Mouse (Mus musculus) lung, postnatal 14 days (tissue): ENCODE data around the gene Fto.

Experiments
- DNase-seq: peaks from one replicate; pipeline ENCODE4 v3.0.0; 2021

The Fto gene

DNA sequence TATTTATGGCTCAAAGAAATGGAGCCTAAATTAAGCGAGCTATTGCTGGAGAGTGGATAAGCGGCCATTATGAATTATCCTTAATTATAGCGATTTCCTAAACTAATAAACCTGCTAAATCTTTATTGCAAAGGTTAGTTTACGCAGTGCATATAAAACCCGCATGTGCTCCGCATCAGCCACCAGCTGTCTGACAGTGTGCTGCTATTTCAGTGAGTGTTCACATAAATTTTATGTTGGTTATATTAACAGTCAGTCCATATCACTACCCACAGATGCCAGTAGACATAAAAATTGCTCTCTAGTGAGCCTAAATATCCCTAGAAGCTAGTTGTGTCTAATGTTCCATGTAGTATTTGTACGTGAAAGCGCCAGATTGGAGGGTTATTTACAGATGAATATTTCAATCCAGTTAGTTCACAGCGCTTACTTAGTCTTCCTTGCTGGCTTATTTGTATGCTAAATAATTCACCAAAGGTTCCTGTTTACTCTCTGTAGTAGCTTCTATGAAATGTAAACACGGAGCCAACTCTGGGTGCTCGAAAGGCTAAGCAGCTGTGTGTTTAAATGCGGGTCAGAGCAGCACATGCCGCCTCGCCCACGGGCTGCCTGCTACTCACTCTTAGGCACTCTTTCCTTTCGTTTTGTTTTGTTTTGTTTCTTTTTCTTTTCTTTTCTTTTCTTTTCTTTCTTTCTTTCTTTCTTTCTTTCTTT lies 317.2 kb downstream of the Fto start:
- no peak for DNase-seq

DNA sequence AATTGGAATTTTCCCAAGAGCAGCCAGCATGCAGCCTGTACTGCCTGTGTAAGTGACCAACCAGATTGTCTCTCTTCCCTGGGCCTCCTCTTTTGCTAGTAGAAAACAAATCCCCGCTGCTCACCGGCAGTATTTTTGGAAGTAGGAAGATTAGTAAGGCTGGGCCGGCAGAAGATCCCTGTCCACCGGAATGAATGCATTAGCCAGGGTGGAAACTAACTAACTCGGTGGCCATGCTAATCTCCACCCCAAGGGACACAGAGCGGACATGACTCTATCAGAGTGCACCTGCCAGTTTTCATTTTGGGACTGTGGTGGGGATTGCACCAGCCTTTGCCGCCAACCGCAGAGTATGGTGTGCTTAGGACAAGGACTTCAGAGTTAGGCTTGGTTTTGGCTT lies 319.1 kb downstream of the Fto start:
- DNase-seq, result no peak

GRCm38 (mm10) chr8:91635406-91635805 lies 322.1 kb downstream of the Fto start:
- DNase-seq, result no peak

GRCm38 (mm10) chr8:91636887-91637286 lies 323.6 kb downstream of the Fto start:
- no peak for DNase-seq

DNA sequence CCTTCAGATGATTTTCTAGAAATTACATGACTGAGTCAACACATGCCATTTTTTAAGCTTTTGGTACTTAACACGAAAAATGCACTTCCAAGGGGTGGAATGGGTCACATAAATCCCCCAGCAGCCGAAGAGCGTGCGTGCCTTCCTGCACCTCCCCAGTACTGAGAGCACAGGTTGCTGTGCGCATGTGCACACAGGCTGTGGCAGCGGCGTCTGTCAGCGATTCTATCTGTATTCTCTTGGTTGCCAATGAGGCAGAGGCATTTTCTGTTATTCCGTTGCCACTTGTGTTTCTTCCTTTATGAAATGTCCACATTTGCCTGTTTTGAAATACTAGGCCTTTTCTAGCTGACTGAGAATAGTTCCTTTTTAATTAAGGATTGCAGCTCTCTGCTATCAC lies 324.4 kb downstream of the Fto start:
- DNase-seq, result no peak

- DNase-seq, result no peak
Observed at GRCm38 (mm10) chr8:91638256-91638655, 324.9 kb downstream of the Fto start.

DNA sequence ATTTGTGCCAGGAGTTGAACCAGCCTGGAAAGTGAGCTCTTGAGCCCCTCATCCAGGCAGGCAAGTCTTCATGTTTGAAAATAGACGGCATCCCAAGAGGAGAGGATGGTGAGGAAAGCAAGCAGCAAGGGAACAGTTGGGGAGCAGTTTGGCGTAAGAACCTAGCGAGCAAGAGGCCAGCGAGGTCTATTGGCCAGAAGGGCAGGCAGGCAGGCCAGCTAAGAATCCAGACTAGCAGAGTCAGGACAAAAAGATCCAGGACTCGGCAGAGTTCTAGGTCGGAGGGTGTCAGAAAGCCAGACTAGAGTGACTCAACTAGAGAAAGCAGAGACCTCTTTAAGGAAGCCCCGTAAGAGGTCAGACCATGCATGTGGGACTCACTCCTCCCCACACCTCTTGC lies 327.1 kb downstream of the Fto start:
- no peak for DNase-seq

- no peak for DNase-seq
Observed at GRCm38 (mm10) chr8:91645484-91645883, 332.2 kb downstream of the Fto start.

DNA sequence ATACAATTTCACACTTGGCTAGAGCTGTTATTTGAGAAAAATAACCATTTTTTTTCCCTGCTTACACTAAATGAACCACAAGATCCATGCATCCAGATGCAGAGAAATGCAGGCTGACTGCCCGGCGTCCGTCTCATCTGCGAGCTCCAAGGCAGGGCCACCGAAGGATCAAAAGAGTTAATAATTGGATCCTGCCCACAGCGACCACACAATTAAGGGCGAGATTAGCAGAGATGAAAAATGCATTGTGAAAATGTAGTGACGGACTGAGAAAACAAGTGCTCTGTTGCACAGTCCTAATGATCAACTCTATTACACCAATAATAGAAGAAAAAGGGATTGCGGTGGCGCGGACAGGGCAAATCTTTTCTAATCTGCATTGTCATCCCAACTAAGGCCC lies 334.6 kb downstream of the Fto start:
- no peak for DNase-seq

GRCm38 (mm10) chr8:91648776-91649175 lies 335.5 kb downstream of the Fto start:
- DNase-seq, result no peak

- no peak for DNase-seq
Observed at GRCm38 (mm10) chr8:91653561-91653960, 340.2 kb downstream of the Fto start.

- DNase-seq, result no peak
Observed at GRCm38 (mm10) chr8:91657381-91657780, 344.1 kb downstream of the Fto start.

DNA sequence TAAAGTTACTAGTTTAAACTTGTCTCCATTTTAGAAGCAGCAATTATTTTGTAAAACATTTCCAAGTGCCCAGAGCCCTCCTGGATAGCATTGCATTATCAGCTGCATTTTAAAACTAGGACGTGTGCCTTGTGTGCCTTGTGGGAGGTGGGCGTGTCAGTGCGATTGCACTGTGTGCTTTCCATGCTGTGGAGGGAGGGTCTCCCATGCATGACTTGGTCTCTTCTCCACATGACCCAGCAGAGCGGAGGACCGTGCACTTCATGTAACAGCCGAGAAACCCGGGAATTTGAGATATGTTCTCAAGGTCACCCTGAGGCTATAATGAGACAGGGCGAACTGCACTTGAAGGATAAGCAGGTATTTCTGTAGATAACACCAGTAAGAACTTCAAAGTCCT lies 347.6 kb downstream of the Fto start:
- no peak for DNase-seq

DNA sequence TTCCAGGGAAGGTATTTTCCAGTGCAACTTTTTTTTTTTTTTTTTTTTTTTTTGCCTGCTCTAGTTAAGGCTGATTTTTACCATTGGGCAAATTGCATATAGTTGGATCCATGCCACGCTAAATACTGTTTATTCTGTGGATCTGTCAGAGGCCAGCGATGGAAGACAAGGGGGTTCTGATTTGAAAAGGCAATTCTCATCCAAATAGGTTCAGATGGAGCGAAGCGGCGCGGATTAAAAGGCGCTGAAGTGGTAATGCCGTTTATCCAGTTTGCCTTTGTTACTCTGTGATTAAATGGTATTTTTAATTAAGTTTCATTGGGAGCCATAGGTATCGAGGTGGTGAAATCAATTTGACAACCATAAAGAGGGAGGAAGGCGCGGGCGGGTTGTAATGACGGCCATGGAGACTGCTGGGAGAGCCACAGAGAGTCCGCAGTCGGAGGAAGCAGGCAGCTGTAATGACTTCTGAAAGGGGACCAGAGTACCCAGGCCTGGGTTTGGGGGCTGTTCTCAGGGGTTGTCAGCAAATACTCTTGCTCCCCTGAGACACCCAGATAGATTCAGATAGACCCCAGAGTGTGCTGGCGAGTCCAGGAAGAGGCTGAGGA lies 356.2 kb downstream of the Fto start:
- no peak for DNase-seq

DNA sequence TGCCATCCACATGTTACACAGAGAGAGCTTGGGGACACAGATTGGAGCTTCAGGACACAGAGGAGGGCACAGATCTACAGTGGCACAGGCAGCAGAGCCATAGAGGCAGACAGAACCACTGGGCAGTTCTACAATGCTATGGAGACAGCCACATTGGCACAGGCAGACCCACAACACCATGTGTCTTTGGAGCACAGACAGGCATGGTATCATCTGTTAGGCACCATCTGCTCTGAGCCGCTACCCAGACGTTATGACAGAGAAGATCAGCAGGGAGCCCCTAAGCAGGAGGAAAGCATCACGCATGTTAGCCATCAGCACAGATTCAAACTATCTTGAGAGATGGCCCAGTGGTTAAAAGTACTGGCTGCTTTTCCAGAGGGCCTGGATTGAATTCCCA lies 363.6 kb downstream of the Fto start:
- DNase-seq, result no peak

GRCm38 (mm10) chr8:91679451-91679850 lies 366.1 kb downstream of the Fto start:
- no peak for DNase-seq

DNA sequence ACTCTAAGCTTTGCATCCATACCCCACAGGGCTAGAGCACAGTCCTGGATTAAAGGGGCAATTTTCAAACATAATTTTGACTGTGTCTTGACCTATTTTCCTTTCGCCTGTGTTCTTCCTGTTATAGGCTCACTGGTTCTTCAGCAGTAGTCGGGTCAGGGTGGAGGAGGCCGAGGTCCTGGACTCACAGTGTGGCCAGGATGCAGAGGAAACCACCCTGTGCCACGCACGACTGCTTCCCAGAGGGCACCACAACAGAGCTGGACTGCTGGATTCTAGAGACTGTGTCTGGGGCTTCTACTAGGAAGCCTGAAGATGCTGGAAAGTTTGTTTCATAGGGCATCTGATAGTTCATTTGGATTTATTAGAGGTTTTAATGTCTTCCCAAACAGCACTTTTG lies 366.8 kb downstream of the Fto start:
- DNase-seq, result no peak

DNA sequence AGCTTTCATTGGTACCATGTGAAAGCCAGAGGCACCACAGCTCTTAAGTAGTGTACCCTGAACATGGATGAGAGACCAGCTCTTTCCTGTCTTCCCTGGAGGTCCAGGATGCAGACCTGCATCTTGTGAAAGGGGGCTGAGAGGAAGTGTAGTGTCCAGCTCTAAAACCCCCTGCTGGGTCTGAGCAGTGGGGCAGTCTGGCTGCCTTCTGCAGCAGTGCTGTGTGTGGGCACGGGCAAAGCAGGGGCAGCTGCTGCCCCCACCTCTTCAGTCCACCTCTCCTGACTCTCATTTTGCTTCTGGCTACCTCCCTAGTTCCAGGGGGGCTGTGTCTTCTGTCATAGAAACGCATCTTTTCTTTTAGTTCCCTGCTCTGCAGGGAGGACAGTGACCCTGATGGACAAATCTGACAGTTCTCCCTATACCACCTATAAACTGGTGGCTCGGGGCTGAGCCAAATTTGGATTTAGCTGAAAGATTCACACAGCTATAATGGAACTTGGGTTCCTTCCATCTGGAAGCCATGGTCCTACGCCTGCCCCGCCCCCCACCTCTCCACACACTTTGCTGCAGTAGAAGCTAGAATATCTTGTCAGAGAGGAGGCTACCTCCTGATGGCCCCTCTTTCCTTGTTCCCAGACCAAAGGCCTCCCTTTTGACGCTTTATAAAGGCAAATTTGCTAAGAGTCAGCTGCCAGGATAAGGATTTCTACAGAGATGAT lies 371.4 kb downstream of the Fto start:
- DNase-seq, result no peak

DNA sequence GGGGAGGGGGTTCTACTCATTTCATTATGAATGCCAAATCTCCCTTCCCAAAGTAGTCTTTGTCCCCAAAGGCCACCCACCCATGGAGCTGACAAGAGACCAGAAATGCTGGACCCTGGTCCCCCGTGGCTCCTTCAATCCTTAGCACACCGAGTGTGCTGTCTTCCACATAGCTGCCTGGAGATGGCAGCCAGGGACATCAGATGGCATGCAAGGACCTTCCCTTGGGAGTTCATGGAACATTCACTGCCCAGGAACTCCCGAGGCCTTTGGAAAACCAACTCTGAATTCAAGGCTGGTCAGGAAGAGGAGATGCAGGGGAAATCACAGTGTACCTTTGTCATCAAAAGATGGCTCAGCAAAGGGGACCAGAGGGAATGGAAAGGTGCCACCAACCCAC lies 372.1 kb downstream of the Fto start:
- no peak for DNase-seq

DNA sequence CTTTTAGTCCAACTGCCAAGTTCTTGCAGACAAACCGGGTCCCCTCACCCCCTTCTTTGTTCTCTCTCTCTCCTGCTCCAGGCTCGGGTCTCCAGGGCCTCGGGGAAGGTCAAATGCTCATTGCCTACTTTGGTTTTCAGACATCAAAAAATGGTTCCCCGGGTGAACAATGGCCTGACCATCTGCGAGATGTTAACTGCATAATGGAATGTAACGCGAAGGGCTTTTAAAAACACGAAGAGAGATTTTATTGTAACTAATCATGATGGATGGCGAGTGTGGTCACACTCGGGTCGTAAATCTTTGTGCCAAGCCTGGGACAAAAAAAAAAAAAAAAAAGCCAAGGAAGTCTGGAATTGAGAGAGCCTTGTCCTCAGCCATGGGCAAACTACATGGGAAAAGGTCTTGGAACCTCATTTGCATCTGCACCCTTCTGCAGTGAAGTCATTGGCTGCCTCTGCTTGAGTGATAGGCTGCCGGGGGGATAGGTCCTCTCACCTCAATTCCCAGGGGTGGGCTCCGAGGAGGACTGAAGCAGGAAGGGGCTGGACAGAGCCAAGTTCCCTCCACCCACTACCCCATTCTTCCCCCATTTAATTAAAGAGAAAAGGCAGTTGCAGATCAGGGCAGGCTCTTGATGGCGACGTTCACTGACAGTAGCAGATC lies 378.9 kb downstream of the Fto start:
- DNase-seq, result no peak

- no peak for DNase-seq
Observed at GRCm38 (mm10) chr8:91706533-91706932, 393.2 kb downstream of the Fto start.

- no peak for DNase-seq
Observed at GRCm38 (mm10) chr8:91708661-91709060, 395.3 kb downstream of the Fto start.

DNA sequence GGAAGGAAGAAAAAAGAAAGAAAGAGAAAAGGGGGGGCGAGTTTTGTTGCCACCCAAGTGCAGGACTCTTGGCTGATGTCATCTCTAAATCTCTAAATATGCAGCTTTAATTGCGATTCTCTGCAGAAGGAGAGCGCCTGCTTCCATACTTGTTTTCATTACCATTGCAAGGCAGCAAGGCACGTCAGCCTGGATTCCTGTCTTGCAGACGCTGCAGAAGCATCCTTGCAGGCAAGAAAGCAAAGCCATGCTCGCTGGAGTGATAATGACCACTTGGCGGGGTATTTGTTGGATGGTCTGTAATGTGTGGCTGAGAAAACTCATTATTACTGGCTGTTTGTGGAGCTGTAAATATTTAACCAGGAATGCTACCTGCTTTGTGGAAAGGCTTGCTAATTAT lies 396.4 kb downstream of the Fto start:
- no peak for DNase-seq

GRCm38 (mm10) chr8:91711202-91711601 lies 397.9 kb downstream of the Fto start:
- DNase-seq, result no peak
